Mouse (Mus musculus) embryonic fibroblast, embryonic 13.5 days (primary cell): ENCODE measurements around the gene Dnajb3.

ENCODE experiments used
- CTCF ChIP-seq: IDR thresholded peaks from 2 replicates; pipeline ENCODE4 v1.5.1; 2011; ENCODE audit warnings: mild to moderate bottlenecking, control low read depth, low read length, moderate library complexity, borderline replicate concordance; ENCODE audit not compliant: insufficient read depth
- POLR2A ChIP-seq: IDR thresholded peaks from 2 replicates; pipeline ENCODE4 v1.6.1; 2011; ENCODE audit warnings: low read depth, mild to moderate bottlenecking, control low read depth, low read length, moderate library complexity

- TF ChIP-seq POLR2A (no peak), CTCF (no peak)
Observed at GRCm38 (mm10) chr1:88231803-88232499, 26.4 kb upstream of the Dnajb3 start.
